Mouse (Mus musculus): ENCODE measurements at regions not wholly inside any gene's neighbourhood (a gene's known extent, or its start where the extent isn't known, plus 50 kb on each side); places are given as distances from the start of the nearest gene placed in this dataset.

- H3K4me1 ChIP-seq (ENCODE audit: insufficient read depth, low read length) = 0 out of 2 replicates have a peak, but pooled peaks cover 4% of the 10 kb centered on the region
- TF ChIP-seq CTCF (IDR thresholded peaks at IDR 0.05) = no peak
- no peak for ATAC-seq (ENCODE audit: low FRiP score)
- no peak overlapping the region for H3K27ac ChIP-seq (ENCODE audit: low read depth, low read length)
- no peak overlapping the region for H3K4me2 ChIP-seq (ENCODE audit: low read depth, low read length, poor library complexity, severe bottlenecking)
- 90% methylated on average over 2 of the region's 2 CpGs for WGBS
- DNase-seq (ENCODE audit: low spot score) = no peak
- H3K36me3 ChIP-seq (ENCODE audit: insufficient read depth, low read length) = no peaks in the 10 kb centered on the region
- H3K9me3 ChIP-seq (ENCODE audit: low read length) = no peaks in the 10 kb centered on the region
- no peak overlapping the region for H3K4me3 ChIP-seq (ENCODE audit: low read depth, low read length)
- H3K9ac ChIP-seq (replicated peaks; ENCODE audit: low read length, poor library complexity, severe bottlenecking) = no peak overlapping the region
- H3K27me3 ChIP-seq (ENCODE audit: insufficient read depth, low read length) = no peaks in the 10 kb centered on the region
Measured at GRCm38 (mm10) chr7:113153386-113153785, 53.9 kb upstream of the Arntl start.

DNA sequence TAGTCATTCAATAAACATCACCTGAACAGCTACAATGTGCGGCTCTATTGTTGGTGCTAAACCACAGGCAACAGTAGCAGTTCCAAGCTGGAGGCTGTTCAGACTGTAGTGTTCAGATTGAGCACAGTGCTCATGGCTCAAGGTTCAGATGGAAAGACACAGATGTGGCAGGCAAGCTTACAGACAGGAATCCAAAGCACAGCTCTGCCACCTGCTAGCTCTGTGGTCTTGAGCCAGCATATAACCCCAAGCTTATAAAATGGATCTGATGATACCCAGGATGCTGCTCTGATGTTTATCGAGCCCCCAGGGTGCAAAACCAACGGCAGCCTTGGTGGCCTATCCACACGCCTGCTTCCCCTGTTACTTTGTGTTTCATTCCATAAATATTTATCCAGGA lies 53.2 kb upstream of the Arntl start:
- WGBS = 87% methylated on average over 4 of the region's 4 CpGs
- Histone ChIP-seq H3K4me3 (ENCODE audit: low read depth, low read length) (no peak overlapping the region), H3K9me3 (ENCODE audit: low read length) (no peaks in the 10 kb centered on the region), H3K27me3 (ENCODE audit: insufficient read depth, low read length) (no peaks in the 10 kb centered on the region), H3K4me1 (ENCODE audit: insufficient read depth, low read length) (0 out of 2 replicates have a peak, but pooled peaks cover 4% of the 10 kb centered on the region), H3K4me2 (ENCODE audit: low read depth, low read length, poor library complexity, severe bottlenecking) (no peak overlapping the region), H3K27ac (ENCODE audit: low read depth, low read length) (no peak overlapping the region), H3K9ac (replicated peaks; ENCODE audit: low read length, poor library complexity, severe bottlenecking) (no peak overlapping the region), H3K36me3 (ENCODE audit: insufficient read depth, low read length) (no peaks in the 10 kb centered on the region)
- DNase-seq (ENCODE audit: low spot score) (no peak), ATAC-seq (ENCODE audit: low FRiP score) (no peak)
- no peak for TF ChIP-seq CTCF (IDR thresholded peaks at IDR 0.05)

GRCm38 (mm10) chr7:113156366-113156765 lies 50.9 kb upstream of the Arntl start:
- Histone ChIP-seq H3K27me3 (ENCODE audit: insufficient read depth, low read length) (no peaks in the 10 kb centered on the region), H3K4me2 (ENCODE audit: low read depth, low read length, poor library complexity, severe bottlenecking) (no peak overlapping the region), H3K9ac (replicated peaks; ENCODE audit: low read length, poor library complexity, severe bottlenecking) (no peak overlapping the region), H3K4me1 (ENCODE audit: insufficient read depth, low read length) (no peaks in the 10 kb centered on the region), H3K27ac (ENCODE audit: low read depth, low read length) (no peak overlapping the region), H3K4me3 (ENCODE audit: low read depth, low read length) (no peak overlapping the region), H3K9me3 (ENCODE audit: low read length) (no peaks in the 10 kb centered on the region), H3K36me3 (ENCODE audit: insufficient read depth, low read length) (no peaks in the 10 kb centered on the region)
- ATAC-seq (ENCODE audit: low FRiP score) (no peak), DNase-seq (ENCODE audit: low spot score) (no peak)
- no peak for TF ChIP-seq CTCF (IDR thresholded peaks at IDR 0.05)
- 75% methylated on average over 5 of the region's 5 CpGs for WGBS

DNA sequence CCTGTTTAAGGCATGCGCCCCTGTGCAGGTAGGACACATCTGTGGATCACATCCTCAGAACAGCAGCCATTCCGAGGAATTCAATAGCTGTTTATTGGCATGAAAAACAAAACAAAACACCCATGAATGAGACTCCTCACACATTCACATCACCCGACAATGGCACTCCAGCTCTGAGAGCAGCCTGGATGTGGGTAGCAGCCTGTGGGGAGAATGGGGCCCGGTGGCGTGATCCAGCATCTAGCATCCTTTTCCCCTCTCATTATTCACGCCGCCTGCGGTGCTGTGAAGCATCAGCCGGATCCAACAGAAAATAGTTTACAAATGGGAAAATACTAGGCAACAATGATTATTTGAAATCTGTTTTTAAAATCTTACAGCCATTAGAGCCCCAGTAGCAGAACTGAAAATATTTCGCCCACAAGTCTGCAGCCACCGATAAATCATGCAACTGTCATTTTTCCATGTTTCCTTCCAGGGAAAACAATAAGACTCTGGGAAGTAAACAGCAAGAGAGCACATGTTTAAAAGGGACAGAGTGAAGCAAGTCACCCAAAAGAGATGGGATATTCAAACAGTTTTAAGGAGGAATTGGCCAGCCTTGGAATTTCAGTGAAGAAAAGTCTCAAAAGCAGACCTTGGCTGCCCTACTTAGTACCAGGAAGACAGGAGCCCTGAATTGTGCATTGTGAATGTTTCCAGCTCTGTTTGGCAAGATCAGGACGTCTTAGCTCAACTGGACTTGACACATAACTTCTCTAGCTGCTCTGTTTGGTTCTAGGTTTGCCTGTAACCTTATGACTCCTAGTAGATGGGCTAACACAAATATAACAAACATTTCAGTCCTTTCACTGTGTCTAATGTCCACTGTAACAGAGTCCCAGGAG lies 50.2 kb upstream of the Arntl start:
- Histone ChIP-seq H3K4me2 (ENCODE audit: low read depth, low read length, poor library complexity, severe bottlenecking) (no peak overlapping the region), H3K27ac (ENCODE audit: low read depth, low read length) (no peak overlapping the region), H3K9me3 (ENCODE audit: low read length) (no peaks in the 10 kb centered on the region), H3K4me1 (ENCODE audit: insufficient read depth, low read length) (no peaks in the 10 kb centered on the region), H3K4me3 (ENCODE audit: low read depth, low read length) (no peak overlapping the region), H3K9ac (replicated peaks; ENCODE audit: low read length, poor library complexity, severe bottlenecking) (no peak overlapping the region), H3K27me3 (ENCODE audit: insufficient read depth, low read length) (no peaks in the 10 kb centered on the region), H3K36me3 (ENCODE audit: insufficient read depth, low read length) (no peaks in the 10 kb centered on the region)
- no peak for TF ChIP-seq CTCF (IDR thresholded peaks at IDR 0.05)
- WGBS = 55% methylated on average over 12 of the region's 12 CpGs
- ATAC-seq (ENCODE audit: low FRiP score) (no peak), DNase-seq (ENCODE audit: low spot score) (no peak)
